Mouse (Mus musculus) cerebellum, adult 2 months (tissue): ENCODE results near the gene Stard13. TPM values are rescaled to one million over a fixed set of nuclear protein-coding genes. Genes with fewer than 3 reads are reported as not detected.

Experiments
- DNase-seq, 2 experiments: peaks; one replicate each; pipeline ENCODE4 v3.0.0; 2021
- H3K27ac ChIP-seq: fragments of 200-500 bp; 2 replicates; pipeline ENCODE4 v1.5.1; 2012; ENCODE audit warnings: low read length, control low read depth, inconsistent platforms; ENCODE audit not compliant: insufficient read depth
- H3K27me3 ChIP-seq: fragments of 200-500 bp; 2 replicates; pipeline ENCODE4 v1.6.1; 2012; ENCODE audit warnings: inconsistent platforms, mild to moderate bottlenecking, low read length, moderate library complexity; ENCODE audit not compliant: control insufficient read depth, insufficient read depth
- H3K4me1 ChIP-seq: fragments of 200-500 bp; 2 replicates; pipeline ENCODE4 v1.6.1; 2011; ENCODE audit warnings: low read length; ENCODE audit not compliant: control insufficient read depth, insufficient read depth
- H3K4me3 ChIP-seq: fragments of 200-500 bp; replicated peaks from 2 replicates; pipeline ENCODE3; 2011; ENCODE audit warnings: mild to moderate bottlenecking, low read depth, low read length, control low read depth; ENCODE audit not compliant: insufficient read depth
- CTCF ChIP-seq: fragments of 200-500 bp; IDR thresholded peaks from 2 replicates; pipeline ENCODE4 v1.5.1; 2011; ENCODE audit warnings: low read depth, mild to moderate bottlenecking, control low read depth, low read length, moderate library complexity, borderline replicate concordance; ENCODE audit not compliant: insufficient read depth
- POLR2A ChIP-seq: fragments of 200-500 bp; IDR thresholded peaks from 2 replicates; pipeline ENCODE4 v1.6.1; 2011; ENCODE audit warnings: low read length, control low read depth, borderline replicate concordance; ENCODE audit not compliant: insufficient read depth
- whole genome bisulfite sequencing: fragments of 180-500 bp; shearing (Covaris S2); methylation state at CpG from one replicate; pipeline ENCODE4 v1.1.7; 2018; 5-methylcytosine and 5-hydroxymethylcytosine counted together
- polyA plus RNA-seq: library from polyadenylated mRNA; depleted of rRNA; stranded (reverse); fragments of >200 nt; gene quantifications from 2 replicates; pipeline ENCODE4 v1.2.3, GENCODE M21; 2012; rRNA removed

The Stard13 gene
- polyA plus RNA-seq, 1 experiment: 9.8 TPM

DNA sequence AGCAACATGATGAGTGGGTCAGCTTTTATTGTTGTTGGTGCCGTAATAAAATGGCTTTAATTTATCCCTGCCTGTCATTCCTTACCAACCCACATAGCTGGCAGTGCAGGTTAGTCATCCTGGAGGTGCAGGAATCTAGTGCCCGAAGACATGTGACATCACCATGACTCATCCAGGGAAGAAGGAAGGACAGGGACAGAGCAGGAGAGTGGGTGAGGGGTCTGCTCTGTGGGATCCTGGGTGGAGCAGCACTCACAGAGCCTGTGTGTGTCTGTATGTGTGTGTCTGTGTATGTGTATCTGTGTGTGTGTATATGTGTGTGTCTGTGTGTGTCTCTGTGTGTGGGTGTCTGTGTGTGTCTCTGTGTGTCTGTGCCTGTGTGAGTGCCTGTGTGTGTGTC, 237.1 kb downstream of the Stard13 start:
- DNase-seq: no peak
- TF ChIP-seq POLR2A (no peak), CTCF (no peak)
- Histone ChIP-seq H3K4me1 (no peaks in the 10 kb centered on the region), H3K27me3 (no peaks in the 10 kb centered on the region), H3K27ac (no peak overlapping the region), H3K4me3 (no peak overlapping the region)
- WGBS: 91% methylated on average over 2 of the region's 2 CpGs

DNA sequence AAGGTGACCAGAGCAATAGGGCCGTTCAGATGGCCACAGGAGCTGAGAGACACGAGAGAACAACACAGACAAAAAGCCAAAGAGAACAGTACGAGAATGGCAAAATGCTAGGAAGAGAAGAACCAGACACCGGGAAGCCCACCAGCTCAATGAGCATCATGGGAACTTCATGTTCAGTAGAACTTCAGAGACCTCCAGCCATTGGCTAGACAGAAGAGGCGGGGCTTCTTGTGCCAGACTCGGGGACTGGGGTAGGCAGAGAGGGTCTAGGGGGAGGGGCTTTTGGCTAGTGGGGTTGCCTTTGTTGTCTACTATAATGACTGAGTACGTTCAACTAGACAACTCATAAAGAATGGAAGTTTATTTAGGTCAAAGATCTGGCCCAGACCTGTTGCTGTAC, 239.5 kb downstream of the Stard13 start:
- Histone ChIP-seq H3K27me3 (no peaks in the 10 kb centered on the region), H3K27ac (no peak overlapping the region), H3K4me1 (no peaks in the 10 kb centered on the region), H3K4me3 (no peak overlapping the region)
- TF ChIP-seq POLR2A (no peak), CTCF (no peak)
- WGBS: 92% methylated on average over 7 of the region's 7 CpGs
- no peak for DNase-seq

Other genes starting within 250 kb of the Stard13 start
- not detected in 2 replicates for gene Gm42906, start 194.3 kb upstream of the Stard13 start, polyA plus RNA-seq